Mouse (Mus musculus) liver, adult 2 months (tissue): Measurements from ENCODE around the gene Dnal4.

Experiments
- CTCF ChIP-seq: fragments of 200-500 bp; IDR thresholded peaks from 2 replicates; pipeline ENCODE4 v1.5.1; 2011; ENCODE audit warnings: low read depth, low read length, control low read depth
- POLR2A ChIP-seq: fragments of 200-500 bp; IDR thresholded peaks from 2 replicates; pipeline ENCODE4 v1.6.1; 2011; ENCODE audit warnings: low read length, control low read depth; ENCODE audit not compliant: insufficient read depth; ENCODE audit errors: extremely low read depth

DNA sequence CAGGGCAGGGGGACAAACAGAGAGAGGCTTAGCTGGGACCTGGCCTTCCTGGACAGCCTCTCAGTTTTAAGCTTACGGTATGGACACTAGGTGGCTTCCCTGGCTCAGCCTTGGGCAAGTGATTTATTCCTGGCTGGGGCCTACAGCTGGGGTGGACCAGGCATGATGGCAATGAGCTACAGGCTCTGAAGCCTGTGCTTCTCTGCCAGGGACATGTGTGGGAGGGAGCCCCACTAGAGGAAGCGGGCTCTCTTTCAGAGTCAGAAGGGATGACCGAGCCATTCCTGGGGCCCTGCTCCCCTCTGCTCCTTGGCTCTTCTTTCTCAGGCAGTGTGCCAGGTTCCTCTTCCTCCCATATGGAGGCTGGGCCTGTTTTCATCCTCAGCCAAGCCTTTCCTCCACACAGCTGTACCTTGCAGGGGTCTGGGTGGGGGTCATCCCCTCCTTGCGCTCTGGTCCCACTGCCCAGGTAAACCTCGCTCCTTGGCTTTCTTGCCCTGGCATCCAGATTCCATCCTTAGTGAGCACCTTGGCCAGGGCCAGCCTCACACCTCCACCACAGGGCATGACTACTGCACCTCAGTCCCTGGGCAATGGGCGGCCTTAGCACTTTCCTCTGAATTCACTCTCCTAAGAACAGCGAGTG lies 13.9 kb downstream of the Dnal4 start:
- TF ChIP-seq CTCF (no peak), POLR2A (no peak)
